Mouse (Mus musculus) frontal cortex, postnatal 36 days (tissue): ENCODE data around the gene Kmt5b.

Source experiments
- DNase-seq, 2 experiments: peaks; one replicate each; pipeline ENCODE4 v3.0.0; 2022; ENCODE audit warnings: low spot score in 2 of 2

Kmt5b gene

GRCm38 (mm10) chr19:3767781-3768696 lies 818 bp downstream of the Kmt5b start:
- peak; percentile 88 to 89 for DNase-seq

GRCm38 (mm10) chr19:3768697-3769383 lies 1.6 kb downstream of the Kmt5b start:
- peak in 1 of 2 experiments; percentile 87 for DNase-seq

DNA sequence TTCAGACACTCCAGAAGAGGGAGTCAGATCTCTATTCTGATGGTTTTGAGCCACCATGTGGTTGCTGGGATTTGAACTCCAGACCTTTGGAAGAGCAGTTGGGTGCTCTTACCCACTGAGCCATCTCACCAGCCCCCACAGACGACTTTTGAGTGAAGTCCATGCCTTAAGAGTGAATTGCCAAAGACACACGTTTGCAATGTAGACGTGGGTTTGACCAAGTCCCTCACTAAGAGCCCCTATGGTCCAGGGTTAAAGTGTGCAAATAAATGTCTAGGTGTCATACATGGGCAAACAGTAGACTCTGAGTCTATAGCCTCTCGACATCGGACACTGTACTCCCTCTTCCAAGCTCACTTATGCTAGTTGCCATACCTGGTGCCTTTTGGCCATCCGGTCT lies 2.3 kb downstream of the Kmt5b start:
- no peak for DNase-seq

- DNase-seq, result no peak
Measured at GRCm38 (mm10) chr19:3774159-3774558, 6.9 kb downstream of the Kmt5b start.

DNA sequence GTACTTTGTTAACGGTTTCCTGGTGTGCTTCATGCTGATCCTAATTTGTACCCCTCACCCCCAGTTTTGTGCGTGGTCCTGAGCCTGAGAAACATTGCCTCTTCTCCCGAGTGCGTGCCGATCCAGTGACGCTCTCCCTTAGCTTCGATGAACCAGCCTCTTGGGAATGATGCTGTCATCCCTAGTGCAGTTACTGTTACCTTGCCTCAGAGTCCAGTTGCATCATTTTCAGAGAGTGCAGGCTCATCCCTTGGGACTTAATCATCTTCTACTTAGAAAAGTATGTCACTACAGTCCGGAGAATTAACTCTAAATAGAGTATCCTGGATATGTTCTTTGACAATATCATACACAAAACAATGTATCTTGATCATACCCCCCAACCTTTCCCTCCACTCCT lies 11.5 kb downstream of the Kmt5b start:
- no peak for DNase-seq

- DNase-seq, result no peak
Measured at GRCm38 (mm10) chr19:3790077-3790476, 22.9 kb downstream of the Kmt5b start.

GRCm38 (mm10) chr19:3805526-3805925 lies 38.3 kb downstream of the Kmt5b start:
- DNase-seq, result no peak

DNA sequence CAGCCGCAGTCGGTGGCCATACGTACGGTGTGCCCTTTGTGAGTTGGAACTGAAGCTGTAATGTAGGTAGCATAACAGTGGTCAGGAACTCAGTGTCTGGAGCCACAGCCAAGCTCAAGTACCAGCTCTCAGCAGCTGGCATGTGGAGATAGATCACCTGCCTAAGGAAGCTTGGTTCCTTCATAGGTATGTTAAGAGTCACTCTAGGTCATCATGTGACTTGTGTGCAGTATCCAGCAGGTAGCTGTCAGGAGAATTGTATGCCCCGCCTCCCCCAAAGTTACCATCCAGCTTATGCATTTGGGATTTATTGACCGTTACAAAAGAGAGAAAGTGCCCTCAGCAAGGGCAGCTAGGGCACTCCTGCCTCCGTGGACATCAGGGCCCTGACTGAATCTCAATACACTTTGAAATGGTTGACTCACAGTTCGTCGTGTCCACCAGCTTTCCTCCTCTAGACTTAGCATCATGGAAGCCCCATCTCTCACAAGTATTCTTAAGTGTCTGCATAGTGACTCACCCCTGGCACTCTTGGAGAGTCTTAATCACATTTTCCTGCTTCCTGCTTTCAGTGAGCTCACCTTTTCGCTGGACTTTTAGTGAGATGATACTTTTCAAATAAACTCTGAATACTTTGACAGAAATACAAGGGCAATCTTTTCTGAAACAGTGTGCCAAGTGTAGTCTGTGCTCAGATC lies 43.5 kb downstream of the Kmt5b start:
- no peak for DNase-seq

DNA sequence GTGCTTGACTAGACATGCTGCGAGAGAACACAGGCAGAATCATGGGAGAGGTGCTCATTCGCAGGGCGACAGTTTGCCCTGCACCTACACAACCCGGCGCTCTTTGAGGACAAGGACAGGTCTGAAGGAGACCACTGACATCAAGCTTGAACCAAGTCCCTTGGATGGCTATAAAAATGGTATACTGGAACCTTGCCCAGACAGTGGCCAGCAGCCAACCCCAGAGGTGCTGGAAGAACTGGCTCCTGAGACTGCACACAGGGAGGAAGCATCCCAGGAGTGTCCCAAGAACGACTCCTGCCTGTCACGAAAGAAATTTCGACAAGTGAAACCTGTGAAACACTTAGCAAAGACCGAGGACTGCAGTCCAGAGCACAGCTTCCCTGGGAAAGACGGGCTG lies 47.2 kb downstream of the Kmt5b start:
- peak in 1 of 2 experiments; percentile 17 for DNase-seq

DNA sequence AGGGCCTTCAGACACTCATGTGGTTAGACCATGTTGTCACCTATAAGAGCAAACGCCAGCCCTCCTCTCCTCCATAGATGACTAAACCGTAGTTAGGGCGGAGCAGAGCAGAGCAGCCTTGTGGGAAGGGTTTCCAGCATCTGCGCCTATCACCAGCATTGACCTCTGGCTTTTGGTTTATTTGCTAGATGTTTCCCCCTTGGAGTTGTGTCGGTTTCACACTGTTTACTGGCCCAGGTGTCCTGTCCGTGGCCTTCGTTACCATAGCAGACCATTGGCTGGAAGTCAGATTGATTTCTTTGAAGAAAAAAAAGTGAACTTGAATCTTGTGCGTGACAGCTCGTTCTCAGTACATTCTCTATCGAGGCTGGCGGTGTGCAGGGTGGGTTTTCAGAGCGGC lies 48.6 kb downstream of the Kmt5b start:
- DNase-seq, result no peak

DNA sequence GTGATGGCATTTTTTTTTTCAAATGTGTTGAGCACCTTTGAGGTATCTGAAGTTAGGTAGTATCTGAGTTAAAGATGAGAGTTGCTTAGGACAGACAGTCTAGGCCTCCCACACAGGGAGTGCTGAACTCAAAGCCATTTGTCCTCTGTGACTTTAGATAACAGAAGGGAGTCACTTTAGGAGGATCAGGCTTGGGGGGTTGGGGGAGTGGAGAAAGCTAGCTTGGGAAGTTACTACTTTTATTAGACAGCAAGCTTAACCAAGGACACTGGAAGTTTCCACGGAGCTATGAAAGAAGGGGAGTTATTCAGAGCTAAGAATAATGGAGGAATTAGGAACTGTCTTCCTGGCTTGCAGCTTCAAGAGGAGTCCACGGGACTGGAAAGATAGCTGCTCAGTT lies 51.9 kb downstream of the Kmt5b start:
- no peak for DNase-seq

GRCm38 (mm10) chr19:3819899-3820444 lies 52.8 kb downstream of the Kmt5b start:
- DNase-seq, result no peak

- DNase-seq, result no peak
Measured at GRCm38 (mm10) chr19:3825044-3825443, 57.8 kb downstream of the Kmt5b start.

- DNase-seq, result no peak
Measured at GRCm38 (mm10) chr19:3829863-3830262, 62.6 kb downstream of the Kmt5b start.

DNA sequence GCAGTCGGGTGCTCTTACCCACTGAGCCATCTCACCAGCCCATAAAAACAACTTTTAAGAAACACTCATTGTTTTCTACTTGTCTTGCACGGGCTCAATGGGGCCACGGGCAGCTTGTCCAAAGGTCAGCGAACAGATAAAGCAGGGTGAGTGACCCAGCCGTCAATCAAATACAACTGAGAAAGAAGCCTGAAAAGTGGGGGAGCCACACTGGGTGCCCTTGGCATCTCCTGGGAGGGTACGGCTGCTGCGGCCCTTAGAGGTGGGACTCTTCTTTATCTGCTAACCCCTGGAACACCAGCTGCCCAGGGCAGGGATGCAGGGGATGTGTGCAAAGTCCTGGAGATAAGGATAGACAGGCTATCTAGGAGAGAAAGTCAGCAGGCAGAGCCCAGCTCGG lies 64.5 kb downstream of the Kmt5b start:
- DNase-seq, result no peak

- no peak for DNase-seq
Measured at GRCm38 (mm10) chr19:3832851-3833353, 65.7 kb downstream of the Kmt5b start.

- DNase-seq, result no peak
Measured at GRCm38 (mm10) chr19:3834301-3834700, 67.1 kb downstream of the Kmt5b start.

DNA sequence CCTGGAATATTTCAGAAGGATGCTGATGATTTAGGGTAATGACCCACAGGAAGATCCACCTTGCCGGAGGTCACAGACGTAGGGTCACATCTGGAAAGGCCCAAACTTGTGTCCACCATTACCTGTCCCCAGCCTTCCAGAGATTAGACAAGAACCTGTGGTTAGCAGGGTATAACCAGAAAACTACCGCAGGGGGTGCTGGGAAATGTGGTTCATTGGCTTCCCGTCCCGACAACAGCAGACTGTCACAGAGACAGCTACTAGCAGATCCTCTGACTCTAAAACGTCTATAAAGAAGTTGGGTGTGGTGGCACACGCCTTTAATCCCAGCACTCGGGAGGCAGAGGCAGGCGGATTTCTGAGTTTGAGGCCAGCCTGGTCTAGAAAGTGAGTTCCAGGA lies 69.6 kb downstream of the Kmt5b start:
- no peak for DNase-seq

GRCm38 (mm10) chr19:3838931-3839330 lies 71.7 kb downstream of the Kmt5b start:
- DNase-seq, result no peak

GRCm38 (mm10) chr19:3839686-3840085 lies 72.5 kb downstream of the Kmt5b start:
- no peak for DNase-seq

- no peak for DNase-seq
Measured at GRCm38 (mm10) chr19:3840214-3840651, 73.0 kb downstream of the Kmt5b start.

DNA sequence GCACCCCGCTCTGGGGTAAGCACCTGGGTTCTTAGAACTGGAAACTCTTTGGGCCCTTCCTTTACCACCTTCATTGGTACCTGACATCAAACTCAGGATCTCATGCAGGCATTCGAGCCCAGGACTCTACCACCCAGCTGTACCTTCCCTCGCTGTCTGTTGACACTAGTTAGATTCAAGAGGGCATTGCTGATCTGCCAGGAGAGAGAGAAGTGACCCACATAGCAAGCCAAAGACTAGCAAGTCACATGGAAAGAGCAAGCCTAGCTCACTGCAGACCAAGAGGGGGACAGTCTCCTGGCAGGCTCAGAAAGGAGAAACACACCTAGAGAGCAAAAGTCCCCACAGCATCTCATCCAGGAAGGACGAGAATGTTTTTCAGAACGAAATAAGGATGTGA lies 73.5 kb downstream of the Kmt5b start:
- DNase-seq, result no peak
